Mouse (Mus musculus) ES-Bruce4 (cell line): ENCODE measurements around the gene Slit3. TPM values are rescaled to one million over a fixed set of nuclear protein-coding genes. Genes with fewer than 3 reads are reported as not detected.

Experiments used
- H3K27ac ChIP-seq: 2 replicates; pipeline ENCODE4 v1.5.1; 2012; ENCODE audit warnings: low read length, inconsistent platforms; ENCODE audit not compliant: insufficient read depth
- H3K27me3 ChIP-seq: 2 replicates; pipeline ENCODE4 v1.6.1; 2012; ENCODE audit warnings: mild to moderate bottlenecking, low read length, inconsistent platforms; ENCODE audit not compliant: control insufficient read depth, poor library complexity, insufficient read depth, severe bottlenecking
- H3K36me3 ChIP-seq: 2 replicates; pipeline ENCODE4 v1.6.1; 2012; ENCODE audit warnings: inconsistent platforms, mild to moderate bottlenecking, low read length, moderate library complexity; ENCODE audit not compliant: control insufficient read depth, poor library complexity, insufficient read depth, severe bottlenecking
- H3K4me1 ChIP-seq: one replicate; pipeline ENCODE4 v1.8.1; 2011; ENCODE audit warnings: low read length; ENCODE audit not compliant: control insufficient read depth, insufficient read depth
- H3K4me3 ChIP-seq: 2 replicates; pipeline ENCODE4 v1.5.1; 2011; ENCODE audit warnings: low read depth, mild to moderate bottlenecking, low read length
- H3K9ac ChIP-seq: 2 replicates; pipeline ENCODE4 v1.6.1; 2012; ENCODE audit warnings: low read depth, mild to moderate bottlenecking, inconsistent platforms; ENCODE audit not compliant: poor library complexity, severe bottlenecking
- H3K9me3 ChIP-seq: replicated peaks from 2 replicates; pipeline ENCODE4 v1.6.1; 2012; ENCODE audit warnings: mild to moderate bottlenecking, low read length, inconsistent platforms; ENCODE audit not compliant: control insufficient read depth, poor library complexity, insufficient read depth, severe bottlenecking
- CTCF ChIP-seq: IDR thresholded peaks from one replicate; pipeline ENCODE4 v1.8.1; 2011; ENCODE audit warnings: low read depth, low read length
- EP300 ChIP-seq: IDR thresholded peaks from 2 replicates; pipeline ENCODE4 v1.6.1; 2011; ENCODE audit warnings: low read depth, low read length; ENCODE audit not compliant: insufficient read depth
- POLR2A ChIP-seq: IDR thresholded peaks from one replicate; pipeline ENCODE4 v1.8.1; 2011; ENCODE audit warnings: low read length; ENCODE audit not compliant: insufficient read depth
- polyA plus RNA-seq: library from polyadenylated mRNA; stranded (reverse); fragments of >200 nt; gene quantifications from 2 replicates; pipeline ENCODE4 v1.2.4, GENCODE M21; 2011; ENCODE audit warnings: low read depth; ENCODE audit not compliant: missing spikeins, insufficient read depth, insufficient read length

Slit3 gene
- polyA plus RNA-seq, 1 experiment = 2.8 TPM

DNA sequence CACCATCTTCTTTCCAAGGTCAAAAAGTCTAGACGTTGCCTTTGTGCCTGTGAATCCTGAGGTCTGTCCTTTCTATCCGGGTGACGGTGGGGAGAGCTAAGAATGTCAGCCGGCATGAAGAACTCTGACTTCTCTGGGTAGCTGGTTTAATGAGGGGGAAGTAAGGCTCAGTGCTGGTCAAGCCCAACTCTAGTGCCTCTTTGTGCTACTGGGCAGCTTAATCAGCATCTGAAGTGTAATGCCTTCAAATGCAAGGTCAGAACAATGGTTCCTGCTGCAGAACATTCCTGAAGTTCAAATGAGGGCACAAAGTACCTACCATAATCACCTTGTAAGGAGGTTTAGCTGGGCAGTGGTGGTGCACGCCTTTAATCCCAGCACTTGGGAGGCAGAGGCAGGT lies 366.9 kb downstream of the Slit3 start:
- no peaks in the 10 kb centered on the region for H3K4me1 ChIP-seq
- H3K36me3 ChIP-seq = no peaks in the 10 kb centered on the region
- TF ChIP-seq EP300 (no peak), CTCF (no peak), POLR2A (no peak)
- no peaks in the 10 kb centered on the region for H3K9me3 ChIP-seq
- no peak overlapping the region for H3K4me3 ChIP-seq
- no peaks in the 10 kb centered on the region for H3K27me3 ChIP-seq
- no peak overlapping the region for H3K9ac ChIP-seq
- H3K27ac ChIP-seq = no peak overlapping the region

DNA sequence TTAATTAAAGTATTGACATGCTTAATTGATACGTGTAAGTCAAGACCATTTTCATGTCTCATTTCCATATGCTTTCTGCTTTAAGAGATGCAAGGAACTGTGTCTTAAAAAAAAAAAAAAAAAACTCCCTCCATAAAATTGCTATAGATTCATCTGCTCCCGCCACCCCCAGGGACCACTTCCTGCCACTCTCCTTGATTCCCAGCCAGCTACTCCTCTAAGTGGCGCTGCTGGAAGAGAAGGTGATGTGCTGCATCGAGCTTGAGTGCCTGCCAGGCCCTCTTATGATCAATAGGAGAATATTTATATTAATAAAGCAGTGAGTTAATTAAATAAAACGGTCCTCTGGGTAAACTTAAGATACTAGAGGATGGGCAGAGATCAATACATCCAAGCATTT lies 370.7 kb downstream of the Slit3 start:
- Histone ChIP-seq H3K4me3 (no peak overlapping the region), H3K36me3 (no peaks in the 10 kb centered on the region), H3K9ac (no peak overlapping the region), H3K27me3 (no peaks in the 10 kb centered on the region), H3K4me1 (no peaks in the 10 kb centered on the region), H3K9me3 (no peaks in the 10 kb centered on the region), H3K27ac (no peak overlapping the region)
- TF ChIP-seq CTCF (no peak), EP300 (no peak)

GRCm38 (mm10) chr11:35496874-35497273 lies 375.9 kb downstream of the Slit3 start:
- Histone ChIP-seq H3K9ac (no peak overlapping the region), H3K36me3 (no peaks in the 10 kb centered on the region), H3K9me3 (no peaks in the 10 kb centered on the region), H3K4me3 (no peak overlapping the region), H3K4me1 (no peaks in the 10 kb centered on the region), H3K27ac (no peak overlapping the region), H3K27me3 (no peaks in the 10 kb centered on the region)
- TF ChIP-seq POLR2A (no peak), CTCF (no peak), EP300 (no peak)

DNA sequence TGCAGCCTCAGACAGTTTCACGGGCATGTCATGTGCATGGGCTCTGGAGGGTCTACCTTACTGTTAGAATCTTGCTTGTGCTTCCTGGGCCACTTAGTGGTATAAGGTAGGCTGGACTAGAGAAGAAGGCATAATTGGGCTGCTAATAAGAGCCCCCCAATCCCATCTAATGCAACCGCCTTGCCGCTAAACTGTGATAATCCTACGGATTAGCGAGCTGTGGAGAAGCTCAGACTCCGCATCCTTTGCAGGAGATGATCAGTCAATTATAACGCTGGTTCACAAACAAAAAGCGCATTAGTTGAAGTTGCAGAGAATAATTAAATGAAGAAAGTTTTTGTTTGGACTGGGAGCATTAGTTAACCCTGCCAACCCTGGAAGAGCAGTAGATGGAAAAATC lies 376.9 kb downstream of the Slit3 start:
- Histone ChIP-seq H3K27me3 (no peaks in the 10 kb centered on the region; the same call in 1 of the 2 replicates), H3K27ac (no peak overlapping the region), H3K9me3 (no peaks in the 10 kb centered on the region), H3K36me3 (no peaks in the 10 kb centered on the region), H3K4me3 (no peak overlapping the region), H3K9ac (no peak overlapping the region), H3K4me1 (no peaks in the 10 kb centered on the region)
- TF ChIP-seq POLR2A = no peak
- no peak for TF ChIP-seq CTCF
- TF ChIP-seq EP300 = no peak

DNA sequence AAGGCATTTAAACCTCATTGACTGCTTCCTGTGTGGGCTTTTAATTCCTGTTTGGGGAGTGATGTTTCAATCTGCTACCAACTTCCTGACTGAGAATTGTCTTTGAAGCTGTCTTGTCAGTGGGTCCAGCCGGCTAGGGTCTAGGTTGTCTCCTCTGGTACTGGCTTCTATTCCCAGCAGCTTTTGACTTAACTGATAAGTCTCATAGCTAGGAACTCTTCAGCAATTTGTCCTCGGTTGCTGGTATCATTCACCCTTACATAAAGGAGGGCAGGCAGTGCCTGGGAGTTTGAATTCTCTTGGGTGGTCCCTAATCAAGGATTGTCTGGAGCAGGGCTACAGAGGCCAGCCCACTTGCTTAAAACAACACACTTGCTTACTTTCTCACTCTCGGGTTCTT lies 381.1 kb downstream of the Slit3 start:
- Histone ChIP-seq H3K27ac (no peak overlapping the region), H3K4me1 (no peaks in the 10 kb centered on the region)

GRCm38 (mm10) chr11:35504051-35504450 lies 383.0 kb downstream of the Slit3 start:
- no peaks in the 10 kb centered on the region for H3K9me3 ChIP-seq
- H3K27me3 ChIP-seq = peaks cover 3% of the 10 kb centered on the region; the same call in 1 of the 2 replicates
- no peaks in the 10 kb centered on the region for H3K4me1 ChIP-seq
- TF ChIP-seq POLR2A (no peak), CTCF (no peak), EP300 (no peak)
- H3K27ac ChIP-seq = no peak overlapping the region
- H3K4me3 ChIP-seq = no peak overlapping the region
- H3K36me3 ChIP-seq = no peaks in the 10 kb centered on the region
- H3K9ac ChIP-seq = no peak overlapping the region

More for the DNA sequence above, 381.1 kb downstream of the Slit3 start:
- no peak overlapping the region for H3K4me3 ChIP-seq
- H3K27me3 ChIP-seq = peaks cover 3% of the 10 kb centered on the region; the same call in 1 of the 2 replicates
- no peak for TF ChIP-seq POLR2A
- TF ChIP-seq CTCF = no peak
- TF ChIP-seq EP300 = no peak
- H3K9ac ChIP-seq = no peak overlapping the region
- H3K9me3 ChIP-seq = no peaks in the 10 kb centered on the region
- no peaks in the 10 kb centered on the region for H3K36me3 ChIP-seq
